Mouse (Mus musculus): ENCODE results near the gene Yif1b. TPM values are rescaled to one million over a fixed set of nuclear protein-coding genes. Genes with fewer than 3 reads are reported as not detected.

Yif1b gene
- polyA plus RNA-seq, 1 experiment from 2014 or later, result 43.6 TPM

DNA sequence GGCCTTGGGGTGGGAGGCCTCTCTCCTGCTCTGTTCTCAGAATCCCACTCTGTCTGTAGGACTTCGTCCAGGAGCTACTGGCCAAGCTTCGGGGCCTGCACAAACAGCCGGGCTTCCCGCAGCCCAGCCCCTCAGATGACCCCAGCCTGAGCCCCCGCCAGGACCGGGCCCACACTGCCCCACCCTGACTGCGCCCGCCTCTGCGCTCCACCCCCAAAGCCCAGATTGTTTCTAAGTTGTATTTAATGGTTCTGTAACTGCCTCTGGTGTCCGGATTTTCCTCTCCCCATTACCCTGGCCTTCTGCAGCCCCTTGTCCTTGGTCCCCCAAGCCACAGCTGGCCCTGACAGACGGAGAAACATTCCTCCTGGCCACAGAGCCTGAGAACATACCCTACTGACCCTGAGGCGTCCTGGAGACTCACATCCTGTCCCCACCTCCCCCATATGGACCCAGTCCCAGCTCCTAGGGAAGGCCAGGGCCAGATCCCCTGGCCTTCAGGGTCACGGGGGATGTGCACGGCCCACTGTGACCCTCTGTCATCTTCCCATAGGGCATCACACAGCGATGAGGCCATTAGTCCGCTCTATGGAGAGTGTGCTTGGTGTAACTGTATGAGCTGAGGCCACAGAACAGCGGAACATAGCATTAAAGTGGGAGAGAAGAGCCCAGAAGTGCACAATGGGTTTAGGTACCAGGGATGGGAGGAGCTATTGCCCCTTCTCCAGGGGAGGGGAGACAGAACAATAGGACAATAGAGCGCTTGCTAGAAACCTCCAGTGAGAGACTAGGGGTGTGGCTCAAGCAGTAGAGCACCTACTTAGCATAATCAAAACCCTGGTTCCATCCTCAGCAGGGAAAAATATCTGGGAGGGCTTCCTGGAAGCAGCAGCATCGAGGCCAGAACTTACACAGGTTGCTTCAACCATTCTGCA, 55.3 kb downstream of the Yif1b start:
- Histone ChIP-seq H3K27ac (replicated peaks) (no peak overlapping the region), H3K9me3 (replicated peaks) (no peaks in the 10 kb centered on the region), H3K4me1 (replicated peaks) (peaks cover 26% of the 10 kb centered on the region), H3K4me2 (no peak overlapping the region), H3K4me3 (replicated peaks) (no peak overlapping the region), H3K36me3 (replicated peaks) (no peaks in the 10 kb centered on the region), H3K27me3 (peaks cover 21% of the 10 kb centered on the region), H3K9ac (no peak overlapping the region)
- ATAC-seq (ENCODE audit: insufficient read depth), result no peak
- 53% methylated on average over 19 of the region's 19 CpGs for WGBS (ENCODE audit: insufficient replicate concordance)

- Histone ChIP-seq H3K9ac (no peak overlapping the region), H3K4me2 (no peak overlapping the region), H3K4me3 (replicated peaks) (no peak overlapping the region), H3K36me3 (replicated peaks) (no peaks in the 10 kb centered on the region), H3K27ac (replicated peaks) (no peak overlapping the region), H3K27me3 (peaks cover 16% of the 10 kb centered on the region), H3K4me1 (replicated peaks) (peaks cover 19% of the 10 kb centered on the region), H3K9me3 (replicated peaks) (no peaks in the 10 kb centered on the region)
- 54% methylated on average over 13 of the region's 13 CpGs for WGBS (ENCODE audit: insufficient replicate concordance)
- no peak for ATAC-seq (ENCODE audit: insufficient read depth)
Measured at GRCm38 (mm10) chr7:29294111-29294761, 56.1 kb downstream of the Yif1b start.

DNA sequence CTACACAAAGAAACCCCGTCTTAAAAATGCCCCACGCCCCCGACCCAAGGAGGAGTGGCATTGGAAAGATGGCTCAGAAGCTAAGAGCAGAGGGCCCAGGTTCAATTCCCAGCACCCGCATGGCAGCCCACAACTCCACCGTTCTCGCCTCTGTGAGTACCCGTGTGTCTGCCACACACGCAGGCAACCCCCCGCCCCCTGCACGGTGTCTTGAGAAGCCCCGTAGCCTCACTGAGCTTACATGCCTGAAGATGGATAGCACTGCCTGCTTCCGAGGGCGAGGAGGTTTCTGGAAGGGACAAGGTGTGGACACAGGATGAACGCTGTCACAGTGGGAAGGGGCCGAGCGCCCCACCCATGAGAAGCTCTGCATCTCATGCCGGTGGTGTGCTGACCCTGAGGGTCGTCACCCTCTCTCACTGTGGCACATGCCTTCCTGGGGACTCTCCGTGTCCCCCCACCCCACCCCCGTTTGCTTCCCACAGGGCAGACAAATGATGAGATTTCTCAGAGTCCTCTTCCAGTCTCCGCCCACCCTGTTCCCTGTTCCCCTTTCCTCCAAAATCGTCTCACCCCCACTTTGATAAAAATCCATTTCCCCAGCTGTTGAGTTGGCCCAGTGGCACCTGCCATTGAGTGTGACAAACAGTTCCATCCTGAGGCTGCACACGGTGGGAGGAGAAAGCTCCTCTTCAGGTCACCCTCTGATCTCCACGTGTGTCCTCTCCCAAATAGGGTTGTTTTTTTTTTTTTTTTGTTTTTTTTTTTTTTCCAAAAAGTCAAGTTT, 57.9 kb downstream of the Yif1b start:
- H3K4me3 ChIP-seq (replicated peaks), result no peak overlapping the region
- ATAC-seq (ENCODE audit: insufficient read depth), result no peak
- WGBS (ENCODE audit: insufficient replicate concordance), result 63% methylated on average over 24 of the region's 24 CpGs
- peaks cover 16% of the 10 kb centered on the region; the same call in 1 of the 2 replicates for H3K4me1 ChIP-seq (replicated peaks)
- H3K9me3 ChIP-seq (replicated peaks), result no peaks in the 10 kb centered on the region
- H3K4me2 ChIP-seq, result no peak overlapping the region
- H3K27ac ChIP-seq (replicated peaks), result no peak overlapping the region
- H3K36me3 ChIP-seq (replicated peaks), result no peaks in the 10 kb centered on the region
- no peak overlapping the region for H3K9ac ChIP-seq
- H3K27me3 ChIP-seq, result no peaks in the 10 kb centered on the region; the same call in none of the 2 replicates

GRCm38 (mm10) chr7:29296998-29297397, 58.9 kb downstream of the Yif1b start:
- peaks cover 7% of the 10 kb centered on the region for H3K27me3 ChIP-seq
- peaks cover 14% of the 10 kb centered on the region for H3K4me1 ChIP-seq (replicated peaks)
- H3K27ac ChIP-seq (replicated peaks), result no peak overlapping the region
- no peaks in the 10 kb centered on the region for H3K36me3 ChIP-seq (replicated peaks)
- ATAC-seq (ENCODE audit: insufficient read depth), result no peak
- no peak overlapping the region for H3K9ac ChIP-seq
- 10% methylated on average over 10 of the region's 10 CpGs for WGBS (ENCODE audit: insufficient replicate concordance)
- no peaks in the 10 kb centered on the region for H3K9me3 ChIP-seq (replicated peaks)
- H3K4me3 ChIP-seq (replicated peaks), result no peak overlapping the region
- H3K4me2 ChIP-seq, result no peak overlapping the region

Other genes starting within 250 kb of the Yif1b start
- gene Ryr1, start 113.2 kb upstream of the Yif1b start, polyA plus RNA-seq (2015; fragmentation: Nextera tagmentation; extraction: Ambion mirVana), result 0.36 and 0.37 TPM in 2 replicates
- gene Rasgrp4, start 103.5 kb upstream of the Yif1b start, polyA plus RNA-seq (2015; fragmentation: Nextera tagmentation; extraction: Ambion mirVana), result 0.79 and 0.96 TPM in 2 replicates
- gene Fam98c, start 82.1 kb upstream of the Yif1b start, polyA plus RNA-seq (2015; fragmentation: Nextera tagmentation; extraction: Ambion mirVana), result 6.2 and 6.5 TPM in 2 replicates
- gene Ggn, start 68.1 kb upstream of the Yif1b start, polyA plus RNA-seq (2015; fragmentation: Nextera tagmentation; extraction: Ambion mirVana), result 0.05 TPM in 1 of 2 replicates, not detected in the other
- gene Spred3, start 67.9 kb upstream of the Yif1b start, polyA plus RNA-seq (2015; fragmentation: Nextera tagmentation; extraction: Ambion mirVana), result 0.13 and 0.21 TPM in 2 replicates
- 110 and 112 TPM in 2 replicates for gene Psmd8, start 57.6 kb upstream of the Yif1b start, polyA plus RNA-seq (2015; fragmentation: Nextera tagmentation; extraction: Ambion mirVana)
- 0.21 and 0.28 TPM in 2 replicates for gene Catsperg1, start 24.3 kb upstream of the Yif1b start, polyA plus RNA-seq (2015; fragmentation: Nextera tagmentation; extraction: Ambion mirVana)
- gene Kcnk6, start 5.8 kb upstream of the Yif1b start, polyA plus RNA-seq (2015; fragmentation: Nextera tagmentation; extraction: Ambion mirVana), result 1.2 and 1.8 TPM in 2 replicates
- 4.2 and 6.3 TPM in 2 replicates for gene 2200002D01Rik, start 10.1 kb downstream of the Yif1b start, polyA plus RNA-seq (2015; fragmentation: Nextera tagmentation; extraction: Ambion mirVana)
- 34.0 and 41.2 TPM in 2 replicates for gene Spint2, start 43.6 kb downstream of the Yif1b start, polyA plus RNA-seq (2015; fragmentation: Nextera tagmentation; extraction: Ambion mirVana)
- gene Ppp1r14a, start 51.0 kb downstream of the Yif1b start, polyA plus RNA-seq (2015; fragmentation: Nextera tagmentation; extraction: Ambion mirVana), result 2.2 and 2.7 TPM in 2 replicates
- 1.7 and 2.3 TPM in 2 replicates for gene Dpf1, start 65.6 kb downstream of the Yif1b start, polyA plus RNA-seq (2015; fragmentation: Nextera tagmentation; extraction: Ambion mirVana)

Measured in liver, embryonic 15.5 days (tissue).